Mouse (Mus musculus): ENCODE measurements around the gene Gm49366.
A peak's percentile ranks its signal among the peaks of the same experiment; 100 is the strongest.

DNA sequence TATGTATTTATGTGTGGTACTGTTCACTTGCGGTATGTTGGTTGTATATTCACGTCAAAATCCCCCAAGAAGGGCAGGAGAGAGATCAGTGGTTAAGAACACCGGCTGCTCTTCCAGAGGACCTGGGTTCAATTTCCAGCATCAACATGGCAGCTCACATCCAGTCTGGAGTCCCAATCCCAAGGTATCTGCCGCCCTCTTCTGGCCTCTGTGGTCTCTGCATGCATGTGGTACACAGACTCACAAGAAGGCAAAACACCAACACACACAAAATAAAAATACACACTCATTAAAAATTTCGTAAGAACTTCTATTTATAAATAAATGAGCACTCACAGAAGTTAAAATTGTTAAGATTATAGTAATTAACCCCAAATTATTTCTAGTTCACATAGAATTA is 24.5 kb downstream of the Gm49366 start:
- TF ChIP-seq CTCF (IDR thresholded peaks at IDR 0.05; ENCODE audit: insufficient read depth, low read depth, low read length): 0 out of 2 replicates have a peak, but pooled peaks have one; percentile 13
- TF ChIP-seq POLR2A (IDR thresholded peaks at IDR 0.05; ENCODE audit: insufficient read depth, low read depth, low read length): no peak

Data from olfactory bulb, adult 2 months (tissue).